Mouse (Mus musculus): ENCODE data around the gene Peak1.

Peak1 gene

DNA sequence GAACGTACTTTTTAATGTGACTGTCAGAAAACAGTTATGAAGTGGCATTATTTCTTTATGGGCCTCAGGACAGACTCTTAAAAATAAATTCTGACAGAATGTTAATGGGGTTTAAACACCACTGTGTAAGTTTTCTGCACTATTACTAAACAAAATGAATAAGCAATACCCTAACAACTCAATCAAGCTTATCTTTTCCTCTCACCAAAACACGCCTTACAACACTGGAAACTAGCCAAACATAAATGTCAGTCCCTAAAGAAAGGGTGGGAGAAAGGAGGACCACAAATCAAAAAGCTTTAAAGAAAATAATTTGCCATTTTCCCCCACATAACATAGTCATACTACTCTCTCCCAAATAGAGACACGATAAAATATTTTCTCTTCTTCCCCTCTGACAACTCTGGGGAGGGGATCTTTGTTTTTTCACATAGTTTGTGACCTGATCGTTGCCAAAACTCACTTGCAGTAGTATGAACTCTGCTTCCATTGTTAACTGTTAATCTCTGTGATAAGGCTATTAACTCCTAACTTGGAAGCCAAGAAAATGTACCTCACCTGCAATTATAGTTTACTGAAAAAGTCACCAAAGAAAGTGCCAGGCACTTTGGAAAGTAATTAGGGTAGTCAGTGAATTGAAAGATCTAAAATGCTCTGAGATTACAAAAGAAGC, 1.8 kb downstream of the Peak1 start:
- DNase-seq (ENCODE audit: low spot score in 2 of 2) = no peak

DNA sequence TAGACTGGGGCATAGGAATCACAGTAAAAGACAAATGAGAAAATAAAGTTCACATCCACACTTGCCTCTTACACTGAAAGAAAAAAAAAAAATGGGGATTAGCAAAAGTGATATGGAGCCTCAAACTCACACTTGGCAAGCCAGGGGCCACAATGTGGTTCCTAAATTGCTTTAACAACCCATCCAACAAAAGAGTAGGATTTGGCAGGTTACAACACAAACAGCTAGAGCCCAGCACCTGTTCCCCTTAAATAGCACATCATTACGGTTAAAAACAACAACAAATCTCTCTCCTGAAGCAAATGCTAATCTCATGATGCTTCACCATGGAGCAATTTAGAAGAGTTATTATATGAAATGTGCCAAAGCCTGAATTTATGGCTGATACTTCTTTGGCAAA, 2.5 kb downstream of the Peak1 start:
- DNase-seq (ENCODE audit: low spot score in 2 of 2) = no peak

DNA sequence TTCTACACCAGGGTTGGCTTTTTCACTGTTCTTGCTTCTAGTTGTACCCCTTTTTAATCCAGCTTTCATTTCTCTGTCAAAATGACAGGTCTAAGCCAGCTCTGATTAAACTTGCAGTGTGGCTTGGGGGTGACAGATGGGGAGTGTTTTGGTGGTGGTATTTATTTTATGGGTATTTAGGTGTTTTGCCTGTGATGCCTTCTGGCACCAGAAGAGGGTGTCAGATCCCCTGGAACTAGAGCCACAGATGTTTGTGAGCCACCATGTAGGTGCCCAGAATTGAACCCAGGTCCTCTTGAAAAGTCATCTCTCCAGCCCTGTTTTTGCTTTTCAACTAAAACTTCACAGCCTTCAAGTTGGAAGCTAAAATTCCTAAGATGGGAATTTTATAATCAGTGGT, 3.5 kb downstream of the Peak1 start:
- no peak for DNase-seq (ENCODE audit: low spot score in 2 of 2)

DNA sequence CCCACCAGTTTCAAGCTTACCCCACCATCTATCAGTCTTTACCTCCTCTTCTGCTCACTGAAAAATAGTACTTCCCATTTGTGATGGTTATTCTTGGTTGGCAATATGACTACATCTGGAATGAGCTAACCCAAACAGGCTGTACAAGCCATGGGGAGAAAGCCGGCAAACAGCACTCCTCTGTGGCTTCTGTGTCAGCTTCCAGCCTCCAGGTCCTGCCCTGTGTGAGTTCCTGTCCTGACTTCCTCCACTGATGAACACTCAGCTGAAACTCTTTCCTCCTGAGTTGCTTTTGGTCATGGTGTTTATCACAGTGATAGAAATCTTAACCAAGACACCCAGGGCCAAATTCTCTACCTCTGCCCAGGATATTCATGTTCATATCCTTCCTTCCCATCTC, 5.2 kb downstream of the Peak1 start:
- DNase-seq (ENCODE audit: low spot score in 2 of 2) = no peak

DNA sequence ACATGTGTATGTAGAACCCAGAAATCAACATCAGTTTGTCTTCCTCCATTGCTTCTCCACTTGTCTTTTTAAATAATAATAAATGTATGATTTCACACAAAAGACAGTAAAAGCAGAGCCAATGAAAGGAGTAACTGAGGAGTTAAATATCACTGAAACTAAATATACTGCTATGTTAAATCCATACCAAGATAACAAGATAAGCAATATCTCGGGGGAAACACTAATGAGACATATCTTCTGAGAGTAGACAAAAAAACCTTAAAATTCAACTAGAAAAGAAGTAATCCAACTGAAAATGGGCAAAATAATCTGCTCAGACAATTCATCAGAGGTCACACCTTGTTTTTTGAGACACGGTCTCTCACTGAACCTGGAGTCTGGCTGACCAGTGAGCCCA, 7.9 kb downstream of the Peak1 start:
- DNase-seq (ENCODE audit: low spot score in 2 of 2) = no peak

DNA sequence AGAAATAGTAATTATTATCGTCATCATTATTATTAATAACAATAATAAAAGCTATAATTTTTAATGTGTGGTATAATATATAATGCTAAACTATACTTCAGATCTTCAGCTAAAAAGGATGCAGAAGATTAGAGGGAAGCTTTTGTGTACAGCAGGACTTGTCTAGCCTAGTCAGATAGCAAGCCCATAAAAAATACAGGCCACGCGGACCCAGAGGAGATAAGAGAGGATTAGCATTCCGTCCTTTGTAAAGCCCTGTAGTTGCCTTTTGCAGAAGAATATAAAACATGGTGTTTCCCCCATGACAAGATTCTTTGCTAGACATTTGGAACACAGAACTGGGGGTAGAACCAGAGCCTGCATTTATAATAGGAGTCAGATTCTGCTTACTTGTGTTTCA, 13.2 kb downstream of the Peak1 start:
- DNase-seq (ENCODE audit: low spot score in 2 of 2) = no peak

DNA sequence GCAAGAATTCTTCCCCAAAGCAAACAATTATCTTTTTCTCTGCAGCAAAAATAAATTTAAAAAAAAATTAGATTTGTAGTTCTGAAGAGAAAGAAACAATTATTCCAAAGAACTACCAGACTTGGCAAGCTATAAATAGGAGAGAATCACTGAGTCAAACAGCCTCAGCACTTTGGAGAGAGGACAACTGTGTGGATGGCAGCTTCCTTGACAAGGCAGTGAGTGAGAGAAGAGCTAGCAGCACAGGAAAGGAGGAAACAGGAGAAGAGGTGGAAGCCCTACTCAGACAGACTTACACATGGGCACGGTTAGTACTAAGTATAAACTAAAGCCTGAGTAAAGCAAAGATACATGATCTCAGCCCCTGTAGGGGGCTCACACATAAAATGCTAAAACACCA, 21.6 kb downstream of the Peak1 start:
- DNase-seq (ENCODE audit: low spot score in 2 of 2) = no peak

DNA sequence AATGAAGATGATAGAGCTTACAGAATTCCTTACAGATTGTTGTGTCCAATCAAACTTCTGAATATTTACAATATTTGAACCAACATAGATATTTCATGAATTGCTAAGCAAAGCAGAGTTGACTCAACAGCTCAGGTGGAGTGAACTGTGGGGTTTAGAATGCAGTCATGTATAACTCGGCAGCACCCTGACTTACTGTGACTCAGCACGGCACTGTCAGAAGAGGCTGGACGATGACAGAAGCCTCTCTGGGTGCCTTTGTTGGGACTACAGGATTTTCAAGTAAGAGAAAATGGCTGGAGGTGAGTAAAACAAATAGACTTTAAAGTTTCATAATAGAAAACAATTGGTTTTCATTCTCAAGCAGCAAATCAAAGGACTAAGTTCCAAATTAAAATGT, 25.0 kb downstream of the Peak1 start:
- DNase-seq (ENCODE audit: low spot score in 2 of 2) = no peak

DNA sequence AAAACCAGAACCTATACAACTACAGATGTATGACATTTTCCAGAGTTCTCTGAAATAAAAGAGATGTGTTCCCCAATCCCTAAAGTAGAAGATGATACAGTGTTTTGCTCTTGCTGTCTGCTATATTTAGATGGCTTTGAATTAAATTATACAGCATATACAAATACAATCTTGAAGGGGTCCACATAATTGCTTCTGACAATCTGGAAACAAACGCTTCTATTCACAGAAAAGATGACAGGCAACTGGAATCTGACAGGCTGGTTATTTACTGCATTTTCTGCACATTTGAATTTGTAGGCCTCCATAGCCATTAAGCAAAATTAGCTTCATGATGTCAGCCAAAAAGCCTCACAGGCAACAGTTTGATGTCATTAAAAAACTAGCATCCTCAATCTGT, 35.1 kb downstream of the Peak1 start:
- no peak for DNase-seq (ENCODE audit: low spot score in 2 of 2)

DNA sequence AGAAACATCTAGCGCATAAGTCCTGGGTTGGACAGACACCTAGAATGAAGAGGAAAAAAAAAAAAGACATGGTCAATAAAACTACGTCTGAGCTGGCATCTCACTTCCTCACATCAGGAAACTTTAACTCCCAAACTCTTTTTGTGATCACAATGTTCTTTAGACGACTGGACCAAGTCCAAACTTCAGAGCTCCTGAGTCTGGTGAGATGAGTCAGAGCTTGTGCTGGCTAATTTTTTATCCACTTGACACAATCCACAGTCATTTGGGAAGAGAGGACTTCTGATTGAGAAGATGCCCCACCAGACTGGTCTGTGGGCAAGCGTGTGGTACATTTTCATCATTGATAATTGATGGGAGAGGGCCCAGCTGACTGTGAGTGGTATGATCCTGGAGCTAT, 43.5 kb downstream of the Peak1 start:
- no peak for DNase-seq (ENCODE audit: low spot score in 2 of 2)

DNA sequence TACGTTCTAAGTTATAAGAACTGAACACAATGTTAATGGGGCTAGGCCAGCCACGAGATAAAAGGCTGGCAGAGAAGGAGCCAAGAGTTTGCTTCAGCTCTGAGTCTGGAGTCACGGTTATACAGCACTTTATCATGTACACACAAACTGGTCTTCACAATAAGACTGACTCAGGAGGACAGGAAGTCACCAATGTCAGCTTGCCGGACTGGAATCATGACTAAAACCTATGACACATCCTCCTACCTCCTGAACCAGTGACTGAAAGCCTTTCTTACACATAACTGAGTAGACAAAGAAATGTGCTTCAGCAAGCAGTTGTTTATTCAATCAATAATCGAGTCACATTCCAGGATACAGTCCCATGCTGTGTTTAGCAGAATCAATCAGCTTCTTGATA, 47.2 kb downstream of the Peak1 start:
- no peak for DNase-seq (ENCODE audit: low spot score in 2 of 2)

DNA sequence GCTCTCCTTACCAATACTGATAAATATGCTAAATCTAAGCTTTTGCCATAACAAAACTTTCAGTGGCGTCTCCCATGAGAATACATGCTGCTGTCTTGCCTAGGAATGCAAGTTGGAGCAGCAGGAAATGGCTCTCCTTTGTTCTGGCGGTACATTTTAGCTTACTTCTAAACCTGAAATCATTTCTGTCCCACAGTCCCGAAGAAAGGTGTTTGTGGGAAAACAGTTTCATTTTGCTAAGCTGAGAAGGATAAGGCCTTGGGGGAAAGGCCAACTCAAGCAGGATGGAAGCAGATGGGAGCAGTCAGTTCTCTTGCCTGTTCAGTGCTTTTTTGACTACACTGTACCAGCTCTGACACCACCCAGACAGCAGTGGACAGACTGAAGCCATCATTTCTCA, 49.1 kb downstream of the Peak1 start:
- no peak for DNase-seq (ENCODE audit: low spot score in 2 of 2)

DNA sequence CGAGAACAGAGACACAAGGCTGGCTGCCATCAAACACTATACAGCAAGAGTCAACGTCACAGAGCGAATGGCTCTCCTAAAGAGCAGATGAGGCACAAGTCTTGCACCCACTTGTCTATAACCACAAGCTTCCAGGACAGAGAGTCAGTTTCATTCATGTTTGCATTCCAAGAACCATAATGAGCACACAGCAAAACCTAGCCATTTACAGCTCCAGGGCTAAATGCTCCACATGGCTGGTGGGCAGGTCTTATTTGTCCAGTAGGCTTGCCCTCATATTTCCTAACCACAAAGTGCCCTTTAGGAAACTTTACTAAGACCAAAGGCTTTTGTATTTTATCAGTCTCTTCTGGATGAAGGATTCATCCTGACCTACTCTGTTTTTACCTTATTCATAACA, 54.6 kb downstream of the Peak1 start:
- DNase-seq (ENCODE audit: low spot score in 2 of 2) = no peak

DNA sequence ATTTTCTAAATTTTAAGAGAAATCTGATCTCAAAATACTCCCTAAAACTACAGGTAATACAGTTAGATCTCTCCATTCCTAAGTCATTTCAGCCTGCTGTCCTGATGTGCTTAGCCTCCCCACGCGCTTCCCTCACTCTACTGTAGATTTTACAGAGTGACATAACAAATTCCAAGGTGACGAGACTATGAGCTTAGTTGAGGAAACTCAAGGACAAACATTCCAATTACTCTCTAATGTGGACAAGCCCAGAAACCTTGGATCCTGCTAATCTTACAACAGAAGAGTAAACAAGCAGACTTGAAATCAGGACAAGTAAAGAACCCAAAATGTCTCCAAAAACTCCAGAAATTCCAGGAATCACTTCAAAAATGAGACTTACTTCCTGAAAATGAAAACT, 58.6 kb downstream of the Peak1 start:
- no peak for DNase-seq (ENCODE audit: low spot score in 2 of 2)

DNA sequence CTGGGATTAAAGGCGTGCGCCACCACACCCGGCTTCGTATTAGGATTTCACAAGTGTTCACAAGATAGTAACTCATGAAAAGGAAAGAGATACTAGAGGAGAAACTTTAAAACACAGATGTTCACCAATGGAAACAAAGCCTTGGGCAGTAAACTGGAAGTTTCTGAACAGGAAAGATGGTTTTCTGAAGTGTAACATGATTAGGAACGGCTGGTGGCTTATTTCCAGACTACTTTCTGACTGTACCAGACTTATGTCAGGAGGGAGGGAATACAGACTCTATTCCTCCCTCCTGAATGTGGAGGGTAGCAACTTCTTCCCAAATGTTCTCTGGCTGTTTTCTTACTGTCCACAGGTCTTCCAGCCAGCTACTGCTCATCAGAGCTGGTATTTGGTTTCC, 62.7 kb downstream of the Peak1 start:
- DNase-seq (ENCODE audit: low spot score in 2 of 2) = no peak

DNA sequence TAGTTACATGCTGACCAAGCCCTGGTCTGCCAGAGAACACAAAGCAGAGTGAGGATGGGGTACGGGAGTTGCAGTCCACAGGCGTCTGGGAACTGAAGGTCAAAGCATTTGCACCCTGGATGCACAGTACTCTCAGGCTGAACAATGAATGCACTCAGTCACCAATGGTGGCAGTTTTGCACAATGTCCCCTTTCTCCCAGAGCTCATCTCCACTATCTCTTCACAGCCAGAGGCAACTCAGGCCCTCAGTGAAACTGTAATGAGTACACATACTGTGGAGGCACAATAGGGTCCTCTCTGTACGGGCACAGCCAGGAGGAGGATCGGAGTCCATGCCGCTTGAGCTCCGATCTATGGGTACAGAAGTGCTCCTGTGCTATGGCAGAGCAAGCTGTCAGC, 71.5 kb downstream of the Peak1 start:
- DNase-seq (ENCODE audit: low spot score in 2 of 2) = no peak

DNA sequence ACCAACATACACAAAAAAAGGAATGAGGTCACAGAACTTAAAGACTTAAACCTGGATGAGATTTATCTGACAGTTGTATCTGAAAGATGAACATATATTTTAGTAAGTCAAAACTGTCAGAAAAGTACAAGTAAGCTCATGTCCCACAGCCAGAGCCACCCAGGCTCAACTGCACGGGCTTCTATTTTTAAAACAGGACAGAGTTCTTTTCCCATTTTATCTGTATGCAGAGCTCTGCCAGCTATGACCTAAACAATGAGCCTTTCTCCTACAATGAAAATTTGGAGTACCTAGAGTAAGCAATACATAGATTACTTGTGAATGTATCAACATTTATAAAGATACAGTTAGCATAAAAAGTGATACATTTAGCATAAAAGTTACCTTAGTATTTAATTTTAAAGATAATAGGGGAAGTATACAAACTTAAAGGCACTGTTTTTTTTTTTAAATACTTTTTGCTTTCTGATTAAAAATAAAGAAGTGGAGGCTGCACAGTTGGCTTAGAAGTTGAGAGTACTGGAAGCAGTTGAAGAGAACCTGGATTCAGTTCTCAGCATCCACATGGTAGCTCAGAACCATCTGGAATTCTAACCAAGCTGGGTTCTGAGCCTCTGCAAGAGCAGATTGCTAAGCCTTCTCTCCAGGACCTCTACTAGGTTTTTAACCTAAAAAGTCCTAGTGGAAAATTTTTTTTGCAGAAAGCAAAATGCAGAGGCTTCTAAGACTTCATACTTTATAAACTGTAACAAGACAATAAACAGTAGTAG, 78.3 kb downstream of the Peak1 start:
- DNase-seq (ENCODE audit: low spot score in 2 of 2) = no peak

DNA sequence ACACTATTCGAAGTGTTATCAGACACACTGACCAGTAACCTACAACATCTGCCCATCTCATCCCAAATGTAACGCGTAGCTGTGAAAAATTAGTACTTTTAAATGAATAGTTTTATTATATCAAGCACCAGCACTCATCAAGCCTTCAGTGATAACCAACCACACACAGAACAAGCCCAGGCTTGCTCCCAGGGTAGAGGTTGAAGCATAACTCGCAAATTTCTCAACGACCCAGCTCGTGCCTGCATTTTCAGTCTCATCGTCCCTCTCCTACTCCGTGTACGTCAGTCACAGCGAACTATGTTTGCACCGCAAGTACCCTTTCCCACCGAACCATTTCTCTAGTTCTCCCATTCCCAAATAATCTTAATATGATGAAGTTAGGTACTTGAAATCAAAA, 83.5 kb downstream of the Peak1 start:
- no peak for DNase-seq (ENCODE audit: low spot score in 2 of 2)

DNA sequence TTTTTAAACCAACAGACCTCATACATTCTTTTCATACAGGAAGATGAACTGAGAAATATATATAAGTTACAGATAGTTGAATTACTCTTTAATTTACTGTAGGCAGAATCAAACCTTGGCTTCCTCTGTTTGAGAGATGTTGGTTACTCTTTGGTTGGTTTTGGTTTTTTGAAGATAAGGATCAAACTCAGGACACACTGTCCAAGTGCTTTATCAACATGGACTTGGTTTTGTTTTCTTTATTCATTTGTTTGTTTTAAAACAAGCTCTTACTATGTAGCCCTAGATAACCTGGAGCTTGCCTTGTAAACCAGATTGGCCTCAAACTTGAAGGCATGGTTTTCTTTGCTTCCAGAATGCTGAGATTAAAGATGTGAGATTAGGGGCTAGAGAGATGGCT, 85.1 kb downstream of the Peak1 start:
- DNase-seq (ENCODE audit: low spot score in 2 of 2) = no peak

DNA sequence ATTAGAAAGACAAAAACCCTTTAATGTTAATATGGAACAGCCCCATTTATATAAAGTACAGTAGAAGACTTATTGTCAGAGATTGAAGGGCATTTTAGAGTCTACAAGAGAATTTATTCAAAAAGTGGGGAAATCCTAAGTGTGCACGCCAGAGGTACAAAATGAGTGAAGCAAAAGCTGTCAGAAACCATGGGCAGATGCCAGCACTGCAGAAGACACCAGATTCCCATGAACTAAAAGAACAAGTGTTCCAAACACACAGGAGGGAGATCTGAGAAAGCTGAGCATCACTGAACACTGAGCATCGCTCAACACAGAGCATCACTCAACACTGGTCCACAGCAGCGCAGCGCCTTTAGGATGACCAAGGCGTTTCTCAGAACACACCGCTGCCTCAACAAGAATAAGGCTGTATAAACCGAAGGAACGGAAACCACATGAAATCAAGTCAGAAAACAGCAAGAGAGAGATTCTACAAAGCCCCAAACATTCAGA, 91.3 kb downstream of the Peak1 start:
- DNase-seq (ENCODE audit: low spot score in 2 of 2) = no peak

DNA sequence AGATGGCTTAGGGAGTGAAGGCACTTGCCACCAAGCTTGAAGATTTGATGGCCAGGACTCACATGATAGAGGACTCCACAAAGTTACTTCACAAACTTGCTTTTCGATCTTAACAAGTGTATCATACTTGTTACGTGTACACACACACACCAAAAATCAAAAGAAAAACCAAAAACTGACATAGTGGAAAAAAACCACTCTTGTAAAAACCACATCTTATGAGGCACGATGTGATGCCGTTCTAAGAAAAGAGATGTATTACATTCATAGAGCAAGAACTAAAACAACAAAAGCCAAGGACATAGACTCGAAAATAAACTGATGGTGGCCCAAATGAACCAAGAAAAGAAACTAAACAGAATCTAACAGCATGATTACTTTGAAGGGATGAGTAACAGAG, 92.1 kb downstream of the Peak1 start:
- DNase-seq (ENCODE audit: low spot score in 2 of 2) = no peak

DNA sequence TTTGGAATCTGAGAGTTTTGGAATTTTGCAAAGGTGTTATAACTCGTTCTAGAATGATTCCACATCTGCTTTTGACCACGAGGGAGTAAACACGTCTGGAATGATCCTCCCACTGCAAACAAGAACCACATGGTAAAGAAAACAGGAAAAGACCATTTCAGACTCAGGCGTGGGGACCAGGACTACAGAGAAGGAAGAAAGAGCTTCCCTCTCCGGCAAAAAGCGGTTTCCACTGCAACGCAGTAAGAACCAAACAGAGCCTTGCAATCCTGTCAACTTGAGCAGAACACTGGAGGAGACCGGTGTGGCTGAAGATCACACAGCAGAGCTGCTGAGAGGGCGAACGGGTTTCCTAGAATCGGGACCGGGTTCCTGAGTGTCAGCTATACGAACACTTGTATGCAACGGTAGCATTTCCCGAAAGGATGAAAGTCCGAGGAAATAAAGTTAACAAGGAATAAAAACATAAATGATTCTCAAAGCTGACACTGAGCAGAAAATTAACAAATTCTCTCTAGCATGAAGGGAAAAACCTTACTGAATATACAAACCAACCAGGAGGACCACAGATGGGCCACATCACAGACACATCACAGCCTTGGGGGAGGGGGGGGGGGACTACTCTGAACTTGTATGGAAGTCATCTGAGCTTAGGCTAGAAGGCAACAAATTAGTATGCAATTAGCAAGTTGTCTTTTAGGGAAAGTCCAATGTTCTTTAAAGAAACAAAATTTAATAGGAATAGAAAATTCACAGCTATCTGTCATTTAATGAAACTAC, 93.1 kb downstream of the Peak1 start:
- no peak for DNase-seq (ENCODE audit: low spot score in 2 of 2)

DNA sequence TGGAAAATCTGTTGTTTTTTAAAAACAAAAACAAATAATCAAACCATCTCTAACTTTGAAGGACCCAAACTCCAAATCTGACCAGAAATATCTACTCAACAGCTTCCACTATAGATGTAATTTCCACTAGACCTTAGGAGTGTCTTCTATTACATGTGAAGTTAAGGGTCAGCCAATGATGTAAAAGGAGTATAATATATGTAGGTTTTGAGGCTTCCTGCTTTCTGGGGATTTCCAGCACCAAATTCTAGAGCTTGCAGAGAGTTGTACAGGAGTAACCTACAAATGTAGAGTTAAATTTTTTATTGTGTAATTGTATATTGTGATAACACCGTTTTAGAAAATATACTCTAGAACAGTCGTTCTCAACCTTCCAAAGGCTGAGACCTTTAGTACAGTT, 96.6 kb downstream of the Peak1 start:
- no peak for DNase-seq (ENCODE audit: low spot score in 2 of 2)

All from spleen, postnatal 10 days (tissue).